ENCODE assay signal across 8 mouse cellular contexts in the genomic region with DNA sequence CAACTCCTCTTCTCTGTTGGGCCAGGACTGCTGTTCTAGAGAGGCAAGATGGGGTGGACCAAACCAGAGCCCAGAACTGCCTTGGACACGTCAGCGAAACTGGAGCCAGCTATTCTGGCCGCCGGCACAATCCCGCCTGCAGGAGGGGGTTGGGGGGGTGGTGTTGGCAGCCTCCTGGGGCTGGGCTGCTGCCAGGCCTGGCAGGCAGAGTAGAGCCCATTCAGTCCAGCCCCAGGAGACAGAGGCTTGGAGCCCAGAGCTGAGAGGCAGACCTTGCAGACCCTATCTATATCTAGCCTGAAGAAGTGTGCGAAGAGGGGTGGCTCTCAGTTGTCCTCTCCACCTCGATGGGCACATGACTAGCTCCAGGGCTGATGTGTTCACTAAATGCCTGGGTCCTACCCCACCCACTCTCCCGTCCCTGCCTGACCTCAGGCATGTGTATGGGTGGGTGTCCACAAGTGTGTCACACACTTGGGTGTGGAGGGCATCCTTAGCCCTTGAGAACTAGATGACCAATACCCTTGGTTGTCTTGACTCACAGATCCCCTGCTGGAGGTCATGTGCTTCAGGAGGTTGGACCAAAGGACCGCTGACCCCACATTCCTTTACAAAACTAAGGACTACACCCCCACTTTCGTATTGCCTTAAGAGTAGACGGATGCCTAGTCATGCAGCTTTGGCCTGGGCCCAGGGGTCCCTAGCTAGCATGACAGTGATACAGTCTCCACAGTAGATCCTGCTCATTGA. TPM values are rescaled to one million over a fixed set of nuclear protein-coding genes. Genes with fewer than 3 reads are reported as not detected.
DNase-seq lines count a peak whose midpoint lies in the region; ATAC-seq and TF ChIP-seq lines count a peak whose summit lies in the region.

No protein-coding gene starts in this region.

- H3K4me1 ChIP-seq in midbrain, embryonic 13.5 days (replicated peaks), result peaks cover 50% of the 10 kb centered on the region
- peaks cover 68% of the 10 kb centered on the region for H3K4me1 ChIP-seq in midbrain, embryonic 10.5 days
- peaks cover 43% of the 10 kb centered on the region for H3K4me1 ChIP-seq in forebrain, embryonic 15.5 days
- H3K4me1 ChIP-seq in heart, postnatal 0 days (ENCODE audit: control insufficient read depth, insufficient read depth), result peaks cover 73% of the 10 kb centered on the region
- peaks cover 80% of the 10 kb centered on the region for H3K4me1 ChIP-seq in lung, embryonic 15.5 days
- H3K4me1 ChIP-seq in stomach, embryonic 16.5 days (ENCODE audit: control insufficient read depth, insufficient read depth, low read length), result peaks cover 62% of the 10 kb centered on the region

- peaks cover 11% of the 10 kb centered on the region; the same call in 1 of the 2 replicates for H3K36me3 ChIP-seq in midbrain, embryonic 13.5 days
- H3K36me3 ChIP-seq in midbrain, embryonic 10.5 days, result peaks cover 16% of the 10 kb centered on the region
- H3K36me3 ChIP-seq in forebrain, embryonic 15.5 days, result no peaks in the 10 kb centered on the region
- peaks cover 6% of the 10 kb centered on the region for H3K36me3 ChIP-seq in heart, postnatal 0 days (replicated peaks; ENCODE audit: control insufficient read depth, insufficient read depth, low read length)
- H3K36me3 ChIP-seq in lung, embryonic 15.5 days, result peaks cover 13% of the 10 kb centered on the region
- 0 out of 2 replicates have a peak, but pooled peaks cover 5% of the 10 kb centered on the region for H3K36me3 ChIP-seq in stomach, embryonic 16.5 days (ENCODE audit: control insufficient read depth, insufficient read depth, low read length)

- no peak overlapping the region for H3K4me3 ChIP-seq in midbrain, embryonic 13.5 days (replicated peaks)
- H3K4me3 ChIP-seq in midbrain, embryonic 10.5 days, result no peak overlapping the region
- no peak overlapping the region for H3K4me3 ChIP-seq in forebrain, embryonic 15.5 days
- H3K4me3 ChIP-seq in heart, postnatal 0 days (ENCODE audit: low read depth, low read length), result no peak overlapping the region
- no peak overlapping the region for H3K4me3 ChIP-seq in lung, embryonic 15.5 days
- H3K4me3 ChIP-seq in stomach, embryonic 16.5 days (replicated peaks; ENCODE audit: low read length), result no peak overlapping the region

- no peak overlapping the region for H3K27ac ChIP-seq in midbrain, embryonic 13.5 days
- no peak overlapping the region for H3K27ac ChIP-seq in midbrain, embryonic 10.5 days (replicated peaks)
- peak overlapping the region; percentile 46 for H3K27ac ChIP-seq in forebrain, embryonic 15.5 days (replicated peaks)
- peak overlapping the region; percentile 93 for H3K27ac ChIP-seq in heart, postnatal 0 days (ENCODE audit: low read depth)
- peak overlapping the region; percentile 97 for H3K27ac ChIP-seq in lung, embryonic 15.5 days
- peak overlapping the region; percentile 97 for H3K27ac ChIP-seq in stomach, embryonic 16.5 days (ENCODE audit: low read length)

- WGBS in midbrain, embryonic 13.5 days, result 74% methylated on average over 11 of the region's 11 CpGs
- WGBS in midbrain, embryonic 10.5 days, result 73% methylated on average over 11 of the region's 11 CpGs
- 48% methylated on average over 11 of the region's 11 CpGs for WGBS in forebrain, embryonic 15.5 days
- WGBS in heart, postnatal 0 days, result 29% methylated on average over 11 of the region's 11 CpGs
- WGBS in lung, embryonic 15.5 days, result 37% methylated on average over 11 of the region's 11 CpGs
- 56% methylated on average over 11 of the region's 11 CpGs for WGBS in stomach, embryonic 16.5 days

- H3K4me2 ChIP-seq in midbrain, embryonic 13.5 days (replicated peaks), result no peak overlapping the region
- H3K4me2 ChIP-seq in forebrain, embryonic 15.5 days (replicated peaks), result no peak overlapping the region
- H3K4me2 ChIP-seq in heart, postnatal 0 days (ENCODE audit: low read depth, low read length), result peak overlapping the region; percentile 75
- H3K4me2 ChIP-seq in lung, embryonic 15.5 days, result peak overlapping the region; percentile 63
- H3K4me2 ChIP-seq in stomach, embryonic 16.5 days (ENCODE audit: low read depth, low read length), result peak overlapping the region; percentile 18; the same call in 1 of the 2 replicates

- TF ChIP-seq CTCF in heart, postnatal 0 days (IDR thresholded peaks at IDR 0.05; ENCODE audit: low read depth), result no peak; the same call in 1 of the 2 replicates

- H3K9ac ChIP-seq in midbrain, embryonic 13.5 days (replicated peaks), result no peak overlapping the region
- H3K9ac ChIP-seq in forebrain, embryonic 15.5 days (replicated peaks), result no peak overlapping the region
- H3K9ac ChIP-seq in heart, postnatal 0 days (replicated peaks; ENCODE audit: low read depth, low read length), result no peak overlapping the region
- H3K9ac ChIP-seq in lung, embryonic 15.5 days, result peak overlapping the region; percentile 18
- H3K9ac ChIP-seq in stomach, embryonic 16.5 days (ENCODE audit: low read length), result 0 out of 2 replicates have a peak overlapping the region, but pooled peaks have one; percentile 22

- no peaks in the 10 kb centered on the region for H3K9me3 ChIP-seq in midbrain, embryonic 13.5 days
- H3K9me3 ChIP-seq in midbrain, embryonic 10.5 days (replicated peaks), result no peaks in the 10 kb centered on the region
- no peaks in the 10 kb centered on the region for H3K9me3 ChIP-seq in forebrain, embryonic 15.5 days
- H3K9me3 ChIP-seq in heart, postnatal 0 days (replicated peaks; ENCODE audit: control insufficient read depth, low read length), result no peaks in the 10 kb centered on the region
- no peaks in the 10 kb centered on the region for H3K9me3 ChIP-seq in lung, embryonic 15.5 days
- no peaks in the 10 kb centered on the region for H3K9me3 ChIP-seq in stomach, embryonic 16.5 days (replicated peaks; ENCODE audit: control insufficient read depth, low read length)

- peaks cover 3% of the 10 kb centered on the region; the same call in 1 of the 2 replicates for H3K27me3 ChIP-seq in midbrain, embryonic 13.5 days
- no peaks in the 10 kb centered on the region for H3K27me3 ChIP-seq in midbrain, embryonic 10.5 days (ENCODE audit: low read depth, poor library complexity, severe bottlenecking)
- H3K27me3 ChIP-seq in forebrain, embryonic 15.5 days, result no peaks in the 10 kb centered on the region
- H3K27me3 ChIP-seq in heart, postnatal 0 days (ENCODE audit: control insufficient read depth, insufficient read depth, low read length), result no peaks in the 10 kb centered on the region
- H3K27me3 ChIP-seq in lung, embryonic 15.5 days, result no peaks in the 10 kb centered on the region
- H3K27me3 ChIP-seq in stomach, embryonic 16.5 days (ENCODE audit: control insufficient read depth, insufficient read depth, low read length), result no peaks in the 10 kb centered on the region

- ATAC-seq in midbrain, embryonic 13.5 days, result peak; percentile 37
- ATAC-seq in forebrain, embryonic 15.5 days (replicated peaks), result peak; percentile 76
- peak; percentile 68 for ATAC-seq in heart, postnatal 0 days (ENCODE audit: insufficient read depth, low read depth)
- peak; percentile 21 for ATAC-seq in lung, embryonic 15.5 days (ENCODE audit: borderline replicate concordance, extremely low read depth, low FRiP score, low TSS enrichment)
- peak; percentile 12; the same call in 1 of the 2 replicates for ATAC-seq in stomach, embryonic 16.5 days (ENCODE audit: insufficient read depth, low FRiP score)

- DNase-seq in midbrain, embryonic 10.5 days (ENCODE audit: low spot score), result no peak
- DNase-seq in heart, postnatal 0 days (ENCODE audit: low spot score), result peak; percentile 73
- DNase-seq in layer of hippocampus, adult 11-12 months (ENCODE audit: low spot score), result peak; percentile 81
- DNase-seq in c-Kit-positive CD71-positive TER-119-positive erythroid progenitor cells, embryonic 14.5 days (ENCODE audit: low spot score), result no peak

- TF ChIP-seq EP300 in heart, postnatal 0 days (IDR thresholded peaks at IDR 0.05; ENCODE audit: low read depth), result peak; percentile 69; the same call in 1 of the 2 replicates

RNA-seq across cellular contexts. Expression of a gene that starts 4.1 kb away (rescaled TPM):
- polyA plus RNA-seq in midbrain, embryonic 13.5 days (2015; fragmentation: Nextera tagmentation; extraction: Ambion mirVana), result 50.5 and 54.3 TPM in 2 replicates
- polyA plus RNA-seq in midbrain, embryonic 10.5 days (2016; fragmentation: Nextera tagmentation; extraction: Ambion mirVana), result 59.9 and 66.1 TPM in 2 replicates
- polyA plus RNA-seq in forebrain, embryonic 15.5 days (2015; fragmentation: Nextera tagmentation; extraction: Ambion mirVana), result 55.8 and 58.0 TPM in 2 replicates
- total RNA-seq in heart, postnatal 0 days (2014; rRNA removed; ENCODE audit: low replicate concordance), result 99.6 and 102 TPM in 2 replicates
- polyA plus RNA-seq in heart, postnatal 0 days (2015; fragmentation: Nextera tagmentation; extraction: Ambion mirVana), result 99.5 and 103 TPM in 2 replicates
- polyA plus RNA-seq in lung, embryonic 15.5 days (2015; fragmentation: Nextera tagmentation; extraction: Ambion mirVana), result 66.0 and 66.5 TPM in 2 replicates
- polyA plus RNA-seq in stomach, embryonic 16.5 days (2015; fragmentation: Nextera tagmentation; extraction: Ambion mirVana), result 73.1 and 76.6 TPM in 2 replicates

RNA-seq across cellular contexts. Expression of a gene that starts 4.1 kb away (rescaled TPM):
- 3.2 and 4.6 TPM in 2 replicates for polyA plus RNA-seq in midbrain, embryonic 13.5 days (2015; fragmentation: Nextera tagmentation; extraction: Ambion mirVana)
- 9.0 and 10.6 TPM in 2 replicates for polyA plus RNA-seq in midbrain, embryonic 10.5 days (2016; fragmentation: Nextera tagmentation; extraction: Ambion mirVana)
- 3.0 and 3.6 TPM in 2 replicates for polyA plus RNA-seq in forebrain, embryonic 15.5 days (2015; fragmentation: Nextera tagmentation; extraction: Ambion mirVana)
- 38.7 and 64.8 TPM in 2 replicates for total RNA-seq in heart, postnatal 0 days (2014; rRNA removed; ENCODE audit: low replicate concordance)
- polyA plus RNA-seq in heart, postnatal 0 days (2015; fragmentation: Nextera tagmentation; extraction: Ambion mirVana), result 8.1 and 9.3 TPM in 2 replicates
- polyA plus RNA-seq in lung, embryonic 15.5 days (2015; fragmentation: Nextera tagmentation; extraction: Ambion mirVana), result 25.1 and 25.9 TPM in 2 replicates
- polyA plus RNA-seq in stomach, embryonic 16.5 days (2015; fragmentation: Nextera tagmentation; extraction: Ambion mirVana), result 18.3 and 18.4 TPM in 2 replicates

RNA-seq across cellular contexts. Expression of a gene that starts 19.1 kb away (rescaled TPM):
- 153 and 155 TPM in 2 replicates for polyA plus RNA-seq in midbrain, embryonic 13.5 days (2015; fragmentation: Nextera tagmentation; extraction: Ambion mirVana)
- 91.0 and 94.8 TPM in 2 replicates for polyA plus RNA-seq in midbrain, embryonic 10.5 days (2016; fragmentation: Nextera tagmentation; extraction: Ambion mirVana)
- 162 and 171 TPM in 2 replicates for polyA plus RNA-seq in forebrain, embryonic 15.5 days (2015; fragmentation: Nextera tagmentation; extraction: Ambion mirVana)
- total RNA-seq in heart, postnatal 0 days (2014; rRNA removed; ENCODE audit: low replicate concordance), result 23.9 and 74.9 TPM in 2 replicates
- polyA plus RNA-seq in heart, postnatal 0 days (2015; fragmentation: Nextera tagmentation; extraction: Ambion mirVana), result 172 and 184 TPM in 2 replicates
- 93.8 and 94.6 TPM in 2 replicates for polyA plus RNA-seq in lung, embryonic 15.5 days (2015; fragmentation: Nextera tagmentation; extraction: Ambion mirVana)
- polyA plus RNA-seq in stomach, embryonic 16.5 days (2015; fragmentation: Nextera tagmentation; extraction: Ambion mirVana), result 47.9 and 75.3 TPM in 2 replicates

RNA-seq across cellular contexts. Expression of a gene that starts 35.7 kb away (rescaled TPM):
- polyA plus RNA-seq in midbrain, embryonic 13.5 days (2015; fragmentation: Nextera tagmentation; extraction: Ambion mirVana), result 25.1 and 26.5 TPM in 2 replicates
- polyA plus RNA-seq in midbrain, embryonic 10.5 days (2016; fragmentation: Nextera tagmentation; extraction: Ambion mirVana), result 21.4 and 25.0 TPM in 2 replicates
- 25.0 TPM in 2 replicates for polyA plus RNA-seq in forebrain, embryonic 15.5 days (2015; fragmentation: Nextera tagmentation; extraction: Ambion mirVana)
- total RNA-seq in heart, postnatal 0 days (2014; rRNA removed; ENCODE audit: low replicate concordance), result 17.2 and 17.8 TPM in 2 replicates
- 8.0 and 9.9 TPM in 2 replicates for polyA plus RNA-seq in heart, postnatal 0 days (2015; fragmentation: Nextera tagmentation; extraction: Ambion mirVana)
- polyA plus RNA-seq in lung, embryonic 15.5 days (2015; fragmentation: Nextera tagmentation; extraction: Ambion mirVana), result 13.4 and 15.2 TPM in 2 replicates
- polyA plus RNA-seq in stomach, embryonic 16.5 days (2015; fragmentation: Nextera tagmentation; extraction: Ambion mirVana), result 19.7 and 20.6 TPM in 2 replicates

RNA-seq across cellular contexts. Expression of a gene that starts 49.3 kb away (rescaled TPM):
- polyA plus RNA-seq in midbrain, embryonic 13.5 days (2015; fragmentation: Nextera tagmentation; extraction: Ambion mirVana), result 20.0 and 26.3 TPM in 2 replicates
- polyA plus RNA-seq in midbrain, embryonic 10.5 days (2016; fragmentation: Nextera tagmentation; extraction: Ambion mirVana), result 23.0 and 23.6 TPM in 2 replicates
- 11.0 and 14.6 TPM in 2 replicates for polyA plus RNA-seq in forebrain, embryonic 15.5 days (2015; fragmentation: Nextera tagmentation; extraction: Ambion mirVana)
- 25.3 and 25.4 TPM in 2 replicates for total RNA-seq in heart, postnatal 0 days (2014; rRNA removed; ENCODE audit: low replicate concordance)
- polyA plus RNA-seq in heart, postnatal 0 days (2015; fragmentation: Nextera tagmentation; extraction: Ambion mirVana), result 11.2 and 11.8 TPM in 2 replicates
- polyA plus RNA-seq in lung, embryonic 15.5 days (2015; fragmentation: Nextera tagmentation; extraction: Ambion mirVana), result 18.5 and 24.0 TPM in 2 replicates
- 18.7 and 21.7 TPM in 2 replicates for polyA plus RNA-seq in stomach, embryonic 16.5 days (2015; fragmentation: Nextera tagmentation; extraction: Ambion mirVana)

Comparison
In these comparisons a context has a peak if more than half of its experiments do, and no peak if none do; other contexts are left out.
1. ATAC-seq: peak in every context shown above with its lines; median percentile 76 in forebrain, embryonic 15.5 days; 68 in heart, postnatal 0 days; 37 in midbrain, embryonic 13.5 days; 21 in lung, embryonic 15.5 days; 12 in stomach, embryonic 16.5 days.
2. H3K27ac ChIP-seq: peak in forebrain, embryonic 15.5 days (single experiment), heart, postnatal 0 days (single experiment), lung, embryonic 15.5 days (single experiment) and stomach, embryonic 16.5 days (single experiment); none in midbrain, embryonic 13.5 days (single experiment) and midbrain, embryonic 10.5 days (single experiment).
3. H3K4me2 ChIP-seq: peak in heart, postnatal 0 days (single experiment), lung, embryonic 15.5 days (single experiment) and stomach, embryonic 16.5 days (single experiment); none in midbrain, embryonic 13.5 days (single experiment) and forebrain, embryonic 15.5 days (single experiment).
4. H3K9ac ChIP-seq: peak in lung, embryonic 15.5 days (single experiment) and stomach, embryonic 16.5 days (single experiment); none in midbrain, embryonic 13.5 days (single experiment), forebrain, embryonic 15.5 days (single experiment) and heart, postnatal 0 days (single experiment).
5. DNase-seq: peak in heart, postnatal 0 days (single experiment) and layer of hippocampus, adult 11-12 months (single experiment); none in midbrain, embryonic 10.5 days (single experiment) and c-Kit-positive CD71-positive TER-119-positive erythroid progenitor cells, embryonic 14.5 days (single experiment).